Mouse (Mus musculus) stomach, embryonic 15.5 days (tissue): ENCODE measurements around the gene Scamp3. TPM values are rescaled to one million over a fixed set of nuclear protein-coding genes. Genes with fewer than 3 reads are reported as not detected.

Experiments used
- ATAC-seq: fragments of 200-750 bp; cut with Nextera tagmentation; 2 replicates; pipeline ENCODE4 v1.8.0; 2017; ENCODE audit warnings: low read depth, moderate number of reproducible peaks, moderate TSS enrichment; ENCODE audit not compliant: insufficient read depth, low FRiP score
- H3K27ac ChIP-seq: fragments of 300-500 bp; sonication (generic); 2 replicates; pipeline ENCODE4 v1.5.1; 2015; ENCODE audit warnings: mild to moderate bottlenecking, inconsistent platforms
- H3K27me3 ChIP-seq: fragments of 300-500 bp; sonication (generic); replicated peaks from 2 replicates; pipeline ENCODE4 v1.6.1; 2015; ENCODE audit warnings: inconsistent platforms
- H3K36me3 ChIP-seq: fragments of 300-500 bp; sonication (generic); 2 replicates; pipeline ENCODE4 v1.6.1; 2015; ENCODE audit warnings: inconsistent platforms
- H3K4me1 ChIP-seq: fragments of 300-500 bp; sonication (generic); 2 replicates; pipeline ENCODE4 v1.6.1; 2015; ENCODE audit warnings: inconsistent platforms
- H3K4me2 ChIP-seq: fragments of 300-500 bp; sonication (generic); 2 replicates; pipeline ENCODE4 v1.6.1; 2015; ENCODE audit warnings: mild to moderate bottlenecking, inconsistent platforms
- H3K4me3 ChIP-seq: fragments of 300-500 bp; sonication (generic); replicated peaks from 2 replicates; pipeline ENCODE4 v1.5.1; 2015; ENCODE audit warnings: inconsistent platforms
- H3K9ac ChIP-seq: fragments of 300-500 bp; sonication (generic); 2 replicates; pipeline ENCODE4 v1.6.1; 2015; ENCODE audit warnings: inconsistent platforms
- H3K9me3 ChIP-seq: fragments of 300-500 bp; sonication (generic); 2 replicates; pipeline ENCODE4 v1.6.1; 2016; ENCODE audit warnings: inconsistent platforms
- WGBS: fragments of 180-500 bp; shearing (Covaris S2); methylation state at CpG from one replicate; pipeline ENCODE4 v1.1.7; 2015; 5-methylcytosine and 5-hydroxymethylcytosine counted together
- polyA plus RNA-seq: library from polyadenylated mRNA; unstranded; fragments of >200 nt; fragmentation: Nextera tagmentation; extraction: Ambion mirVana; gene quantifications from 2 replicates; pipeline ENCODE4 v1.2.1, GENCODE M21; 2015

Gene Scamp3
- polyA plus RNA-seq, 1 experiment from 2014 or later, result 103 TPM

DNA sequence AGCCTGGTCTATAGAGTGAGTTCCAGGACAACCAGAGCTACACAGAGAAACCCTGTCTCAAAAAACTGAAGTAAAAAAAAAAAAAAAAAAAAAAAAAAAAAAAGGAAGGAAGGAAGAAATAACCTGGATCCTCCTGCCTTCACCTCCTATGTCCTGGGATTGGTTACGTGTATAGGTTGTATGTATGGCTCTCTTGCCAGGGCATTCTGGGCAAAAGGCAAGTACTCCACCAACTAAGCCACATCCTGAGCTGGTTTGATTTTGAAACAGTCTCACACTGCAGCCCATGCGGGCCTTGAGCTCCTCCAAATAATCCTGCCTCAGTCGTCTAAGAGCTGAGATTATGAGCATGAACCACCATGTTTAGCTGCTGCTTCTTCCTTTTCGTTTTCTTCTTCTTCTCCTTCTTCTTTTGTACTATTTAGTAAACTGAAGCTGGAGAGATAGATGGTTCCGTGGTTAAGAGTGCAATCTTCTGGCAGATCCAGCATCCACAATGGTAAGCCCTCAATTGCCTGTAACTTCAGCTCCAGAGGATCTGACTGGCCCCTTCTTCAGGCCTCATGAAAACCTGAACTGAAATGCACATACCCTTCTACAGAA lies 13.5 kb upstream of the Scamp3 start:
- Histone ChIP-seq H3K4me1 (peaks cover 24% of the 10 kb centered on the region), H3K9me3 (no peaks in the 10 kb centered on the region), H3K4me3 (peak overlapping the region; percentile 92), H3K27ac (no peak overlapping the region; the same call in 1 of the 2 replicates), H3K27me3 (peaks cover 4% of the 10 kb centered on the region; the same call in 1 of the 2 replicates), H3K4me2 (peak overlapping the region; percentile 54), H3K36me3 (peaks cover 10% of the 10 kb centered on the region), H3K9ac (no peak overlapping the region)
- no peak for ATAC-seq
- WGBS, result 66% methylated on average over 5 of the region's 5 CpGs

DNA sequence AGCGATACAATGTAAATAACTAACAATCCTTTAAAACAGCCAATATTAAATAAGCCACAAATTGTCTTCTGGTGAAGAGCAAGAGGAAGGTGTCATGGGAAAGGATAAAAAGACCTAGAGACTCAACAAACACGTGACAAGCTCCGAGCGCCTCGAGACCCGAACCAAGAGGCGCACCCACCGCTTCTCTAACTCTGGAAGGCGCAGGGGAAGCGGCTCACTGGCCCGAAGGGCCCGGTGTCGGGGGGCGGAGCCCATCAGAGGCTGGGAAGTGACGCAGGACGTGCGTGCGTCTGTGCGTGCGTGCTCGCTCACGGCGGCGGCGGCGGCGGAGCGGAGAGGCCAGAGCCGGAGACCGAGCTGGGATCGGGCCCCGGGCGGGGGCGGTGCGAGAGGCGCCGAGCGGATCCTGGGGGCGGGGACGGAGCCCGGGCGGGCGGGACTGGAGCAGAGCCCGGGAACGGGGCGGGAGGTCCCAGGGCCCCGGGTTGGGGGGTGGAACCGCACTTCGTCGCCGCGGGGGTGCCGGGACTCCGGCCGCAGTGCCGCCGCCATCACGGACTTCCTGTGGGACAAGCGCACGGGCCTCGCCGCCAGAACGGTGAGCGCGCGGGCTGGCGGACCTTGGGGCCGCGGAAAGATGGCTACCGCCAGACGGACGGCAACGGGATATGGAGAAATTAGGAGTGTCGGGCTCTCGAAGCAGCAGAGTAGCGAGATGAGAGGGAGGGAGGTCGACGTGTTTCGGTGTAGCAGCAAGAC lies 12.6 kb upstream of the Scamp3 start, which contains the start of gene Clk2:
Gene Clk2, plus strand, starts transcription at position 290 of the 762 bp plus-strand sequence.
- peak within 1 kb of the TSS; percentile 98 for H3K27ac ChIP-seq
- no peaks in the 10 kb centered on the region for H3K27me3 ChIP-seq
- WGBS, result under 1% methylated on average over 71 of the region's 79 CpGs
- peak; percentile 98 for ATAC-seq
- H3K36me3 ChIP-seq, result peaks cover 19% of the 10 kb centered on the region
- H3K4me3 ChIP-seq, result peak within 1 kb of the TSS; percentile 92
- no peaks in the 10 kb centered on the region for H3K9me3 ChIP-seq
- peaks cover 22% of the 10 kb centered on the region for H3K4me1 ChIP-seq
- peak within 1 kb of the TSS; percentile 54 for H3K4me2 ChIP-seq
- H3K9ac ChIP-seq, result peak within 1 kb of the TSS; percentile 90

DNA sequence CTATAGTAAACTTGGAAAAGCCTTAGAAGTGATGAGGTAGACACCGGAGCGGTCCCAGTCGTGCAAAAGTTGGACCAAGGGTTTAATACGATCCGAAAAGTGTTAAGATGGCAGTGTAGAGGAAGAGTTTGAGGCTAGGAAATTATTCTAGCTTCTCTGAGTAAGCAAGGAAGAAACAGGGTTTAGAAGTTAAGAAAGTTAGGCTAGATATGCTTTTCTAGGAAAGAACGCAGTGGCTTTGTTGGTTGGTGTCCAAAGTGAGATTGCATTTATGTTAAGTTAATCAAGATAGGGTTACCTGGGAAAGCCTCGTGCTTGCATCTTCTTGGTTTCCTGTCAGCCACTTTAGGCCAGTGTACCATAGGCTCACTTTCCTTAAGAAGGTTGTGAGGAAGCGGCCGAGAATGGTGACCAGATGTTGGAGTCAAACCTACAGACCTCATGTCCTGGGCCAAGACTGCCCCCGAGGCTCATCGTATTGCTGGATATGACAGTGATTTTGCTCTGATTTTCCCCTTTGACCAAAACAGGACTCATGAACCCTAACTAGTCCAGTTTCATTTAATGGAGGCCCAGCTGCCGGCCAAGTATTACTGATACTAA lies 11.9 kb upstream of the Scamp3 start:
- 20% methylated on average over 12 of the region's 12 CpGs for WGBS

DNA sequence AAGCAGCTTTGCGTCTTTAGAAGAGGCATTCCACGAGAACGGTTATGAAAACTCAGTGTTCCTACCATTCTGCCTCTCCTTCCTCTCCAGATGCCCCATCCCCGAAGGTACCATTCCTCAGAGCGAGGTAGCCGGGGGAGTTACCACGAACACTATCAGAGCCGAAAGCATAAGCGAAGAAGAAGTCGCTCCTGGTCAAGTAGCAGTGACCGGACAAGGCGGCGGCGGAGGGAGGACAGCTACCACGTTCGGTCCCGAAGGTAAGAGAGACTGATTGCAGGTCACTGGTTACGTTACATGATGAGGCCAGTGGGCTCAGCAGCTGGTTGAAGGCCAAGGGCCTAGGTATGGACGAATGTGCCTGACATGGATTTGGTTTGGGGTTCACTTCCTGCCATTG lies 10.3 kb upstream of the Scamp3 start:
- Histone ChIP-seq H3K4me3 (no peak overlapping the region), H3K4me2 (no peak overlapping the region), H3K27ac (no peak overlapping the region), H3K36me3 (peaks cover 31% of the 10 kb centered on the region), H3K4me1 (peaks cover 16% of the 10 kb centered on the region; the same call in 1 of the 2 replicates), H3K9me3 (no peaks in the 10 kb centered on the region), H3K27me3 (no peaks in the 10 kb centered on the region), H3K9ac (no peak overlapping the region)
- WGBS, result 92% methylated on average over 19 of the region's 19 CpGs
- ATAC-seq, result no peak

More for the DNA sequence above, 11.9 kb upstream of the Scamp3 start:
- peak overlapping the region; percentile 98 for H3K27ac ChIP-seq
- H3K4me2 ChIP-seq, result peak overlapping the region; percentile 54
- no peak for ATAC-seq
- H3K9ac ChIP-seq, result peak overlapping the region; percentile 90
- H3K36me3 ChIP-seq, result peaks cover 25% of the 10 kb centered on the region
- H3K9me3 ChIP-seq, result no peaks in the 10 kb centered on the region
- peaks cover 16% of the 10 kb centered on the region; the same call in 1 of the 2 replicates for H3K4me1 ChIP-seq
- H3K4me3 ChIP-seq, result peak overlapping the region; percentile 92
- no peaks in the 10 kb centered on the region for H3K27me3 ChIP-seq

DNA sequence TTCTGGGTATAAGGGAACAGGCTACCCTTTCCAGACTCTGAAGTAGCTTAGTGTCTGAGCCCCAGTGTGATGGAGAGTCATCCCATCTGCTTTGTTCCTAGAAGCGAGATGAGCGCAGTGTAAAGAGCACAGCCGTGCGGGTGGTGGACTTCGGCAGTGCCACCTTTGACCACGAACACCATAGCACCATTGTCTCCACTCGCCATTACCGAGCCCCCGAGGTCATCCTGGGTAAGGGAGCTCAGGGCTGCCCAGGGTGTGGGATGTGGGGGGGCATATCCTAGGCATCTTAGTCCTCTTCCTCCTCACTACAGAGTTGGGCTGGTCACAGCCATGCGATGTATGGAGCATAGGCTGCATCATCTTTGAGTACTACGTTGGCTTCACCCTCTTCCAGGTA lies 2.4 kb upstream of the Scamp3 start:
- H3K36me3 ChIP-seq, result peaks cover 52% of the 10 kb centered on the region
- no peak overlapping the region for H3K4me3 ChIP-seq
- no peak overlapping the region for H3K4me2 ChIP-seq
- no peak overlapping the region for H3K9ac ChIP-seq
- no peaks in the 10 kb centered on the region for H3K9me3 ChIP-seq
- H3K27ac ChIP-seq, result no peak overlapping the region
- no peak for ATAC-seq
- no peaks in the 10 kb centered on the region for H3K27me3 ChIP-seq
- H3K4me1 ChIP-seq, result peaks cover 9% of the 10 kb centered on the region
- WGBS, result 90% methylated on average over 11 of the region's 11 CpGs

DNA sequence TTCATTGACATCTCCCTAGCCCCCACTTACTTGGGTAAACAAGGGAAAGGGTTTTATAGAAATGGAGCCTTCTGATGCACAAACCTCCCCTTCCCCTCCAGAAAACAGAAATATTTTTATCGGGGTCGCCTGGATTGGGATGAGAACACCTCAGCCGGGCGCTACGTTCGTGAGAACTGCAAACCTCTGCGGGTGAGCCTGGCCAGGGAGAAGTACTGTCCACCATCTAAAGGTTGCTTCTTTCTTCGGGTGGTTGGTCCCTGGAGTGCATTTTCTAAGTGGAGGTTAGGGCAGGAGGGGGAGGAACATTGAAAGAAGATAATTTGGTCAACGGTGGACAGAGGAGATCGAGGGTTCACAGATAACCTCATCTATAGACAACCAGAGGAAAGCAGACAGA lies 1.7 kb upstream of the Scamp3 start:
- H3K9ac ChIP-seq, result no peak overlapping the region
- no peak overlapping the region for H3K4me2 ChIP-seq
- 92% methylated on average over 10 of the region's 10 CpGs for WGBS
- peaks cover 9% of the 10 kb centered on the region for H3K4me1 ChIP-seq
- peaks cover 48% of the 10 kb centered on the region for H3K36me3 ChIP-seq
- H3K27ac ChIP-seq, result no peak overlapping the region
- H3K27me3 ChIP-seq, result no peaks in the 10 kb centered on the region
- no peak overlapping the region for H3K4me3 ChIP-seq
- no peak for ATAC-seq
- H3K9me3 ChIP-seq, result no peaks in the 10 kb centered on the region

DNA sequence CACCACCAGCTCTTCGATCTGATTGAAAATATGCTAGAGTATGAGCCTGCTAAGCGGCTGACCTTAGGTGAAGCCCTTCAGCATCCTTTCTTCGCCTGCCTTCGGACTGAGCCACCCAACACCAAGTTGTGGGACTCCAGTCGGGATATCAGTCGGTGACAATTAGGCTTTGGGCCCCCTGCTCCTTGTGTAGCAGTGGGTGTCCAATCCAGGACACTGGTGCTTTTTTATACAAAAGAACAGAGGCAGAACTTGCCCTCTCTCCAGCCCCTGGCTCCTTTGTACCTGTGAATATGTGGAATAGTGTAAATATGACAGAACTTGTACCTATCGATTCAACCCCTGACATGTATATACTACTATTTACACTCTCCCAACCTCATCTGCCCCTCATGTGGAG lies 852 bp upstream of the Scamp3 start:
- no peaks in the 10 kb centered on the region for H3K9me3 ChIP-seq
- H3K27ac ChIP-seq, result no peak overlapping the region
- no peak for ATAC-seq
- no peaks in the 10 kb centered on the region for H3K27me3 ChIP-seq
- peaks cover 51% of the 10 kb centered on the region for H3K36me3 ChIP-seq
- H3K4me2 ChIP-seq, result no peak overlapping the region
- no peak overlapping the region for H3K4me3 ChIP-seq
- peaks cover 9% of the 10 kb centered on the region for H3K4me1 ChIP-seq
- H3K9ac ChIP-seq, result no peak overlapping the region
- WGBS, result 80% methylated on average over 7 of the region's 7 CpGs

DNA sequence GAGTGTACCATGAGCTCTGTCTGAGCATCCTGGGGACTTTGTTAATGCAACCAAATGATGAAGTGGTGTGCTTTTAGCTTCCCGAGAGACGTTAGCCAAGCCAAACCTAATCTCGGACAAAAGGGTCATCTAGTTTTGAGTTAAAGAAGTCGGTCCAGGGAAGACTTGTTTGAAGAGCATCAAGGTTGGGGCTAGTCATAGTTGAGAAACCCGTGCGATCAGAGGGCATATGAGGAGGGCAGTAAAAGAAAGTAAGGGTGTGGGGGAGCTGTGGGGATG lies 773 bp downstream of the Scamp3 start:
- H3K9me3 ChIP-seq, result no peaks in the 10 kb centered on the region
- H3K27ac ChIP-seq, result peak overlapping the region; percentile 77
- peaks cover 51% of the 10 kb centered on the region for H3K36me3 ChIP-seq
- H3K4me3 ChIP-seq, result peak overlapping the region; percentile 69
- H3K4me2 ChIP-seq, result peak overlapping the region; percentile 85
- WGBS, result 4% methylated on average over 6 of the region's 6 CpGs
- H3K27me3 ChIP-seq, result no peaks in the 10 kb centered on the region
- peak overlapping the region; percentile 77 for H3K9ac ChIP-seq
- peaks cover 12% of the 10 kb centered on the region for H3K4me1 ChIP-seq
- no peak for ATAC-seq

DNA sequence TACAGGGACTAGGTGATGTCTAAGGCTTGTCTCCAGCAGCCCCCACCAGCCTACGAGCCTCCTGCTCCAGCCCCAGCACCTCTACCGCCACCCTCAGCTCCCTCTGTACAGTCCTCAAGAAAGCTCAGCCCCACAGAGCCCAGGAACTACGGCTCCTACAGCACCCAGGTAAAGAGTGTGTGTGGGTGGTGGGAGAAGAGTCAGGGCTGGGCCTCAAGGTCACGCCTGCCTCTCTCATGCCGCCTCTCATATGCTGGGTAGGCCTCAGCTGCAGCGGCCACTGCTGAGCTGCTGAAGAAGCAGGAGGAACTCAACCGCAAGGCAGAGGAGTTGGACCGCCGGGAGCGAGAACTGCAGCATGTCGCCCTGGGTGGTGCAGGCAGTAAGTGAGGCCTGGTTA lies 1.8 kb downstream of the Scamp3 start:
- no peaks in the 10 kb centered on the region for H3K9me3 ChIP-seq
- peaks cover 19% of the 10 kb centered on the region for H3K4me1 ChIP-seq
- peaks cover 41% of the 10 kb centered on the region for H3K36me3 ChIP-seq
- H3K4me3 ChIP-seq, result no peak overlapping the region
- WGBS, result 88% methylated on average over 11 of the region's 11 CpGs
- ATAC-seq, result no peak
- no peak overlapping the region for H3K27ac ChIP-seq
- H3K27me3 ChIP-seq, result no peaks in the 10 kb centered on the region
- no peak overlapping the region for H3K9ac ChIP-seq
- H3K4me2 ChIP-seq, result no peak overlapping the region

DNA sequence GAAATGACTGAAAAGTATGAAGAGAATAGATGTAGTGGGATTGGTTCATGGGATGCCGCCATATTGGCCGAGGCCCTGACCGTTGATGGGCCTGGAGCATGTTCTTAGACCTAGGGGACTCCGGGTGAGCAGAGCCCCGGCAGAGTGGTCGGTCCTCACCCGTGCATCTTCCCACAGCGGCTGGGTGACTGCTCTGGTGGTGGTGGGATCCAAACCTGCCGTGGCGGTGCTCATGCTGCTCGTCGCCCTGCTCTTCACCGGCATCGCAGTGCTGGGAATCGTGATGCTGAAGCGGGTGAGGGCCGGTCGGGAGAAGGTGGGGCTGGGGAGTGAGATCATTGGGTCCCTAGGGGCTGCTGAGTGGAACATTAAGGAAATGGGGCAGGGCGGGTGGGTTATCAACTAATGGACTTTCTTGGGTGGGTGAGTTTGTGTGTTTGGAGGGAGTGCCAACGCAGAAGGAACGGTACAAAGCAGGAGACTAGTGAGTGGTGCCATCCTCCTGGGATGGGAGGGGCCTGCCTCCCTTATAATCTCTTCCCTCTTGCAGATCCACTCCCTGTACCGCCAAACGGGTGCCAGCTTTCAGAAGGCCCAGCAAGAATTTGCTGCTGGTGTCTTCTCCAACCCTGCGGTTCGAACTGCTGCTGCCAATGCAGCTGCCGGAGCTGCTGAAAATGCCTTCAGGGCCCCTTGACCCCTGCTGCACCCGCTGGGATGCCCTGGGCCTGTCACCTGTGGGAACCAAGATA lies 4.7 kb downstream of the Scamp3 start:
- no peak overlapping the region for H3K4me2 ChIP-seq
- H3K9me3 ChIP-seq, result no peaks in the 10 kb centered on the region
- peaks cover 20% of the 10 kb centered on the region for H3K36me3 ChIP-seq
- no peak overlapping the region for H3K9ac ChIP-seq
- no peak for ATAC-seq
- no peak overlapping the region for H3K27ac ChIP-seq
- 91% methylated on average over 27 of the region's 27 CpGs for WGBS
- no peak overlapping the region for H3K4me3 ChIP-seq
- H3K27me3 ChIP-seq, result no peaks in the 10 kb centered on the region
- peaks cover 29% of the 10 kb centered on the region for H3K4me1 ChIP-seq

DNA sequence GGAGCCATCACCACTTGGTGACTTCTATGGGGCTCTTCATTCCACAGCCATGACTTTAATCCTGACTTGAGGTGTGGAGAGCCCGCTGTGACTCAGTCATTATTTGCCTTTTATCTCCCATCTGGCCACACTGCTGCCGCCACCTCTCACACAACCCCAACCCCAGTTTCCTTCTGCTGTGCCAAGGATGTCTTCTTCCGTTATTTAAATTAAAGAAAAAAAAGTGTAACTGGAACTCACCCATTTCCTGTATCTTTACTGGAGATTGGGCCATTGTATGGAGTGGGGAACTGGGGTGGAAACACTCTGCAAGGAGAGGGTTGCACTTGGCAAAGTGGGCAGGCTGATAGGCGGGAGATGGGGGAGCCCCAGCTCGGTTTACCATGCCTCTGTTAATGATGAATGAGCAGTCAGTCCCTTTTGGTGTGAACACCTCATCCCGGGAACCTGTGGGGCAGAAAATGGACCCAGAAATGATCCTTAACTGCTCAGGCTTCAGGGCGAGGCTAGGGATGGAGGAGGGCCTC lies 5.3 kb downstream of the Scamp3 start:
- H3K9ac ChIP-seq, result no peak overlapping the region
- ATAC-seq, result no peak
- WGBS, result 41% methylated on average over 7 of the region's 7 CpGs

More for the DNA sequence above, 5.3 kb downstream of the Scamp3 start:
- Histone ChIP-seq H3K9me3 (no peaks in the 10 kb centered on the region), H3K4me1 (peaks cover 29% of the 10 kb centered on the region), H3K27me3 (no peaks in the 10 kb centered on the region), H3K27ac (peak overlapping the region; percentile 8; the same call in 1 of the 2 replicates), H3K4me3 (peak overlapping the region; percentile 68; the same call in 1 of the 2 replicates), H3K4me2 (peak overlapping the region; percentile 84), H3K36me3 (peaks cover 20% of the 10 kb centered on the region)
